Mouse (Mus musculus): ENCODE measurements at regions not wholly inside any gene's neighbourhood (a gene's known extent, or its start where the extent isn't known, plus 50 kb on each side); places are given as distances from the start of the nearest gene placed in this dataset.

DNA sequence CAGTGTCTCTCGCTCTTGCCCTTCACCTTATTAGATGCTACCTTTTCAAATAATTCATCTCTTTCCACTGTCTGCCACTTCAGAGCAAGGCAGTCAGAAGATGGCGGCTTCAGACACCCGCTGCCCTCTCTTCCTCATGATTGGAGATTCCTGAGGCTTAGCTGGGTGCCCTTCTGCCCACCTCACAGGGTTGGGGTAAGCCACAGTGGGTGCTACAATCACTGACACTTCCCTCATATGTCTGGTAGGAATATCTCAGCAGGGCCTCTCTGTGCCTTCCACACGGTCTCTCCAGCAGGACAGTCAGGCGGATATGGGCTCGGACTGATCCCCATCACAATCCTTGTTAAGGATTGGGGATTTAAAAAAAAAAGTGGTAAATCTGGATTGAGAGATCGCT is 53.2 kb upstream of the Rpl36-ps4 start:
- no peak for DNase-seq

DNA sequence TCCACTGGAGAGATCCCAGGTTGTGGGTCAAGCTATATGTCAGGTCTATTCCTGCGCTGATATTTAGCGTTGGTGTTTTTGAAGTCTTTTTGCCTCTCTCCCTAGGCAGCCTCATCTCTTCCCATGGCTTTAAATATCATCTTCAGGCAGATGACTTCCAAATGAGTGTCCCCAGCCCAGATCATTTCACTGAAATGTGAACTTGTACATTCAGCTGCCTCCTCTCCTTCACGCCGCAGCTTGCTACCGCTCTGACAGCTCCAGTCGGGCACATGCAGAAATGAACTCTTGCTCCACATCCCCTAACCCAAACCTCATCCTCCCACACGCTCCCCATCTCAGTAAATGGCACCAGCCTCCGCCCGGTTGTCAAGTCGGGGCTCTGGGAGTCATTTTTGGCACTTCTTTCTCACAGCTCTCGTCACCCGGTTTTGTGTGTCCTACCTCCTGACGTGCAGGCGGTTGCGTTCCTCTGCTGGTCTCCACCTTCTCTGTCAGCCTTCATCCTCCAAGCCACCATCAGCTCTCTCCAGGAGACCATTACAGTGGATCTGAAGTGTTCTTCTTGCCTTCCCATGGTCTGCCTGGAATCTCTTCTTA is 54.0 kb upstream of the Rpl36-ps4 start:
- no peak for DNase-seq

DNA sequence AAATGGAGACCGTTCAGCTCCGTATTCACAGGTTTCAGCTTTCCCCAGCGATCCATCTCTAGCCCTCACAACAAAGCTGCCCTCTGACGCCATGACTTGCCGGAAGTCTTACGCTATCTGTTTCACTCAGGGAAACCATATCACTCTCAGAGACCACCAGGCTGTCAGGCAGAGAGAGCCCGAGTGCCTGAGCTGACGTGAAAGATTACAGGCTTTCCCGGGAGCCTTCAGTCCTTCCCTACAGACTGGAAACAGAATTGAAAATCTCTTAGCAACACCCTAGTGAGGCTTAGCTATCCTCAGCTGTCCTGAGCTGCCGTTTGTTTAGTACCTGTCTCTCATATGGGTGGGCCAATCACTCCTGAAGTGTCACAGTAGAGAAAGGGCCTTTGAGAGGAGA is 54.6 kb upstream of the Rpl36-ps4 start:
- no peak for DNase-seq

DNA sequence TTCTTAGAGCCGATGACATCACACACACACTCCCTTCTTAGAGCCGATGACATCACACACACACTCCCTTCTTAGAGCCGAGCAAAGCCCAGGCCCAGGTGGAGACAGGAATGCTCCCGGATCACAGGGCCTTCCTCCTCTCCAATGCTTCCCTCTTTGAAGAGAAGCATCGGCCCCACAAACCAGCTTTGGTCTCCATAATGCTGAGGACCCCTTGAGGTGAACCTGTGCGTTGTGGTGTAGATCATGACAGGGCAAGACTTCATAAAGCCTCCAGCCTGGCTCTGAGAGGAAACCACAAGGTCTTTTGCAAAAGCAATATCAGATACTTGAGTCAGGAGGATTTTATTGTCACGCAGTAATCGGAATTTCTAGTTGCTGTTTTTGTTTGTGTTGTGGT is 55.3 kb upstream of the Rpl36-ps4 start:
- DNase-seq: no peak

DNA sequence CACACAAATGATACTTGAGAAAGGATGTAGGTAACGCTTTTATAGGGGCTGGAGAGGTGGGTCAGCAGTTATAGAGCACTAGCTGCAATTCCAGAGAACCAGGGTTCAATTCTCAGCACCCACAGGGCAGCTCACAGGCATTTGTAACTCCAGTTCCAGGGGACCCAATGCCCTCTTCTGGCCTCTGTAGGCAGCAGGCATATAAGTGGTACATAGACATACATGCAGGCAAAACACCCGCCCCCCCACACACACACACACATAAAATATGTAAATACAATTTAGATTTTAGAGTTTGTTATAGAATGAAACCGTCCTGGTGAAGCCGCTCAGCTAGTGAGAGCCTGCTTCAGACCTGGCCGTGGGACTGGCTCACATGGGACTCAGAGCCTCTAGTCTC is 55.9 kb upstream of the Rpl36-ps4 start:
- no peak for DNase-seq

DNA sequence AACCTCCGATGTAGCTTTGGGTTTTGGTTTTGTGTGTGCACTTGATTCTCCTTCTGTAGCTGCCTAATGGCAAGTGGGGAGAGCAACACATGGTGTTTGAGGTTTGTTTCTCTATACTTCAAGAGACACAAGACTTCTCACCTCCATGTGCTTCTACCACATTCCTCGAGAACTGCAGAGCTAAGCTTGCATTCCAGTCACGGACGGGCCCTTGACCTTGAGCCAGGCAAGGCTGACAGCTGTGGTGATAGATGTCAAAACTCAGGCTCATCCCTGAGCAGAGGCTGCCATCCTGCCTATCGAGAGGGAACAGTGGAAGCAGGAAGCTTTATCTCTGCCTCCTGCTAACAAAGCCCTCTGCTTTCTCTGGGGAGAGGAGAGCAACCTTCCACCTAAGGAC is 59.2 kb upstream of the Rpl36-ps4 start:
- no peak for DNase-seq

DNA sequence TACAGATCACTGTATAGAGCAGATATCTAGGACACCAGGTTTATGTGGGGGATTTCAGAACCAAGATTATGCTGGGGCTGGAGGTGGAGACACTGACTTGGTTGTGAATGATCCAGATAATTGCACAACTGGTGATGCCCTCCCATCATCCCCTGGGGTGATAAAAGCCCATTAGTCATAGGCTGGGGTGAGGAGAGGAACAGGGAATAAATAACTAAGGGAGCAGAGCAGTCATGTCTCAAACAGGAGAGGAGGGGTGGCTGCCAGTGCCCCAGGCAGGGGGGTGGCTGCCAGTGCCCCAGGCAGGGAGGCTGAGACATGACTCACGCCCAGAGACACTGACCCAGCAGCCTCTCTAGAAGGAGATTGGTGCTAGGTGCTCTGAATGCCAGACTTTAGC is 53.7 kb upstream of the Kcnk12 start:
- DNase-seq: peak; percentile 38

DNA sequence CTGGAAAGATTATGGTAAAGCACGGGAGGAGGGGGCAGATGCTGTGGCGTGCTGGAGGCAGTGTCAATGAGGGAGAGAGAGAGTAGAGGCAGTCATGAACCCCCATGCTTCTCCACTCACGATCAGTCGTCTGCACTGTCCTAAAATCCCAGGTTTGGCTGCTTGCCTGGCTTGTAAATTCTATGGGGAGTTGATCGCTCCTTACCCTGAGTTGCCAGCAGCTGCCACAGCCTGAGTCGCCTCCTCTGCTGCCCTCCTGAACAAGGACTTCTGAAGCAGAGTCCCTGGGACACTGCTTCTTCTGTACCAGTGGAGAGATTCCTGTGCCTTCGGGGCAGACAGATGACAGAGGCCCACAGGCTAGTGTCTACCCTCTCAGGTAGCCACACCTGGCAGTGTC is 52.1 kb upstream of the Kcnk12 start:
- no peak for DNase-seq

DNA sequence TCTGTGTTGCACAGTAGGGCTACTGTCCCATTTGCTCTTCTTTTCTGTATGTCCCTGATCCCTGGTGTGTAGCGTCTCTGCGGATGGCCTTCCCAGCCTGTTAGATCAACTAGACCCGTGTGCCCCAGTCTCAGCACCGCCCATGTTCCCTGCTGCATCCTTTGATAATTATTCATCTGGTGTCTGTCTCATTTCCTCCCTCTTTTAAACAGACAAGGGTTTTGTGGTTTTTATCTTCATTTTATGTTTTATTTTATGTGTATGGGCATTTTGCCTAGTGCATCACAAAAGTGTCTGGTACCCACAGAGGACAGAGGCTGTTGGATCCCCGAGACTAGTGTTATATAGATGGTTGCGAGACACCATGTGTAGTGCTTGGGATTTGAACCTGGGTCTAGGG is 51.6 kb upstream of the Kcnk12 start:
- no peak for DNase-seq

DNA sequence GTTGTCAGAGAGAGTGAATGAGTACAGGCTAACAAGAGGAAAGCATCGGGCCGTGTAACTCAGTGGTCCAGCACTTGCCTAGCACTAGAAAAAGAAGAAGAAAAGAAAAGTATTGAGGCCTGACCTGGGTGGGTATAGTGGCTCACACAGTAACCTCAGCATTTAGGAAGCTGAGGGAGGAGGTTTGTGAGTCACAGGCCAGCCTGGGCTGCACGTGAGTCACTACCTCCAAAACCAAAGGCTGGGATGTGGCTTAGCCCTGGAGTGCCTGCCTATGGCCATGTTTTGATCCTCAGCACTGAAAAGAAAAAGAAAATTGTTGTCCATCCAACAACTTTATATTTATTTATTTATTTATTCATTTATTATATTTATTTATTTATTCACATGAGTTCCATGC is 51.2 kb upstream of the Kcnk12 start:
- DNase-seq: no peak
